Mouse (Mus musculus): ENCODE data around the gene Syt1.

Syt1 gene

GRCm38 (mm10) chr10:108630841-108631240 is 379.9 kb downstream of the Syt1 start:
- DNase-seq, result no peak

GRCm38 (mm10) chr10:108626404-108626803 is 384.4 kb downstream of the Syt1 start:
- no peak for DNase-seq

GRCm38 (mm10) chr10:108623002-108623401 is 387.8 kb downstream of the Syt1 start:
- DNase-seq, result no peak

GRCm38 (mm10) chr10:108619861-108620260 is 390.9 kb downstream of the Syt1 start:
- no peak for DNase-seq

DNA sequence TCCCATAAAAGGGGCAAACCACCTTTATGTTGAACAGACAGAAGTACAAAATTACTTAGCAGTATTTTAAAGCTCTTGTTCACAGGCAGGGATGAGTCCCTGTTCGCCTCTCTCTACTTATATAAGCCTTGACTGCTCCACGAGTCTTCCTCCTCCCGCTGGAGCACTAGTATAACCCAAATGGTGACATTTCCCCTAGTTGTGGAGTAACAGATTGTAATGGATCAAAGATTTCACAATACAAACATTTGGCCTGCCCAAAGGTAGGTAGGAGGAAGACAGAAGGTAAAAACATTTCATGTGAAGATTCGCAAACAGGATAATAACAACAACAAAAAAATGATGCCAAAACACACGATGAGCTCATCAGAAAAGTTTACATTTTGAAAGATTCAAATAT is 391.6 kb downstream of the Syt1 start:
- no peak for DNase-seq

GRCm38 (mm10) chr10:108610057-108610644 is 400.6 kb downstream of the Syt1 start:
- no peak for DNase-seq

DNA sequence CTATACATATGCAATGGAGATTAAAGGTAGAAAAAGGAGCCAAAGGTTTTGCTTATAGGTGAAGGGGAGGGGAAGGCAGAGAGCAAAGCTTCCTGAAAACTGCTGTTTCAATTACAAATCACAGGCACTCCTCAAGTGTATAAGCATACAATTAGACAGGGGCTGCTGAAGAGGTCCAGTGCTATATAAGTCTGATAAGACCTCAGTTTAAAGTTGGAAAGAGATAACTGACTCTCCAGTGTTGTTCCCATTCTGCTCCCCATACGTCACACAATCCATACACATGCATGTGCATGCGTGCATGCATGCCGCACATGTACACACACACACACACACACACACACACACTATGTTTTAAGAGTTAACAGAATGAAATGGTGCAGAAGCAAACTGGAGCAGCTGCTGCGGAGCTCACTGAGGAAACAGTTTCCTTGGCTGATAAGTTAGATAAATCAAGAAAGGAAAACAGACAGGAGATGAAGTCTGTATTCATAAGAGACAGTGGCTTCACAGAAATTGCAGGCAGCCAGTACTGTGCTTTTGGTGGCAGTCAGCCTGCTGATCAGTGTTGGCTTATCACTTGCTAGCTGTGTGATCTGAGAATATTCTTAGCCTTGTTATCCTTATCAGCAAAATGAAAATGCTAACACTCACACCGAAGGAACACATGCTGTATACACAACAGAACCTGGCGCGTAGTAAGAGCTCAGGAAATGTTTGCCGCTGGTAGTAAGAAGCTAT is 408.9 kb downstream of the Syt1 start:
- no peak for DNase-seq

- DNase-seq, result no peak
These were observed 410.1 kb downstream of the Syt1 start for GRCm38 (mm10) chr10:108600693-108601092.

DNA sequence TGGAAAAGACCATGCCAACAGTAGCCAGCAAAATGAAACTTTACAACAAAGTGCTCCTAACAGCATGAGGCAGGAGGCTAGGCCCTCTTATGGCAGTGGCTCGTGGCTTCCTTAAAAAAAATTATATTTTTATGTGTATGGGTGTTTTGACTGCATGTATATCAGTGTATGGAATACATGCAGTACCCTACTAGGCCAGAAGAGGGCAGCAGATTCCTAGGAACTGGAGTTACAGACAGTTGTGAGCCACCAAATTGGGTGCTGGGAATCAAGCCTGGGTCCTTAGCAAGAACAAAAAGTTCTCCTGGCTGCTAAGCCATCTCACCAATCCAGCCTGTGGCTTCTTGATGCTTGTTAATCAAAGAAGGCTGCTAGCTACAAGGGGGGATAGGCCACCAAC is 413.4 kb downstream of the Syt1 start:
- DNase-seq, result no peak

DNA sequence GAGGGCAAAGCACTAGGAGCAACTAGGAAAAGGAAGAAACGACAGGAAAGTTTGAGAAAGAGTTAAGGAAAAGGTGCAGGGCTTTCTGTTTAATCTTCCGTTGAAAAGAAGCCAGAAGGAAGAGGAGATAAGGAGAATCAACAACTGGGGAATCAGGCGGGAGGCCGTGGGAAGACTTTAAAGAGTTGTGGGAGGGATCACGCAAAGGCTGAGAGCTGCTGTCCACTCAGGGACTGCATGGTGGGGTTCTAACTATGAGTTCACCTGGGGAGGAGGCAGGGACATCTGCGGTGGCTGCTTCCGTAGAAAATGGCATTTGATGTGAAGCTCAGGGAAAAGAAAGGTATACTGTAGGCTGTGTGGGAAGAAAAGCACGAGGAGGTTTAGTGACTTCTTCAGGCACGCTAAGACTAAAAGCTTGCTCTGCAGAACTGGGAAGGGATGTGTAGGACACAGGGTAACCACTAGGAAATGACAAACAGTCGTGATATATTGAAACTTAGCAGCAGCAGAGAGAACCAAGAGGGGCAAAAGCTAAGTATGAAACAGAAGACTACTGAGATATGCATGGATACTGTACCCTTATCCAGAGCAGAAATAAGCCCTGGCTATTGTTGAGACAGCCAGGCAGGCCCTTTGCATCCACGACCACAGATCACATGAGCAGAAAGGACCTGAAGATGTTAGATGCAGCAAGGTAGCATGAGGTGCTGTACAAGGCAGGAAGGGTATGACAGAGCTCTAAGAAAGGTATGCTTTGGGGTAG is 414.4 kb downstream of the Syt1 start:
- DNase-seq, result no peak

DNA sequence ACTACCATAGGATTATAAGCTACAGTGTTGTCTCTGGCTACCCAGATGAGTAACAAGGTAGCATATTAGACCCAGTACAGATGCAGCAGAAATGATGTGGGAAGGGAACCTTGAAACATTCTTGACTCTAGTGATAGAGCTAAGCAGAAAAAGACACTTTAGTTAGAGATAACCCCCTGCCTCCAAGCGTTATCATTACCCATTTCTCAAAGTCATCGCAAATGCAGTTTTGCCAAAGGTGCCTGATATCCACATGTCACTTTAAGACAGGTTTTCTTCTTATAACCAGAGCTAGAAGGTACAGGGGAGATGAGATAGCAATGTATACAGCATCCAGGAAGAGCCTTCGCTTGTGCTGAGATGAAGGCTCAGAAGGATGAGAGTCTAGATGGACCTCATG is 421.4 kb downstream of the Syt1 start:
- no peak for DNase-seq

- no peak for DNase-seq
These were observed 421.9 kb downstream of the Syt1 start for GRCm38 (mm10) chr10:108588924-108589323.

GRCm38 (mm10) chr10:108583694-108584093 is 427.1 kb downstream of the Syt1 start:
- no peak for DNase-seq

DNA sequence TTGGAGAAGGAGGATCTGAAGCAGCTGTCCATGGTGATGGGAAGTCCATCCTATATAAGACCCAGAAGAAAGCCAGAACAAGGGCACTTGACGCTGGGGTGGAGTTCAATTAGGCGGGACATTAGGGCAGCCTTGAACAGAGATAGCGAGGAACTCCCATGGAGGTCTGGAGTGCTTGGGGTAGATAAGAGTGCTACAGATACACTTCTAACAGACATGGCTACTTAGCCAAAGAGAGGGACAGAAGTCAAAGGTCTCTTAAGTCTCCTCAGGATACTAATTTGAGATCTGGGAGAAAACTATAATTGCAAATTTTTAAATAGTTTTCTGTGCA is 428.4 kb downstream of the Syt1 start:
- no peak for DNase-seq

DNA sequence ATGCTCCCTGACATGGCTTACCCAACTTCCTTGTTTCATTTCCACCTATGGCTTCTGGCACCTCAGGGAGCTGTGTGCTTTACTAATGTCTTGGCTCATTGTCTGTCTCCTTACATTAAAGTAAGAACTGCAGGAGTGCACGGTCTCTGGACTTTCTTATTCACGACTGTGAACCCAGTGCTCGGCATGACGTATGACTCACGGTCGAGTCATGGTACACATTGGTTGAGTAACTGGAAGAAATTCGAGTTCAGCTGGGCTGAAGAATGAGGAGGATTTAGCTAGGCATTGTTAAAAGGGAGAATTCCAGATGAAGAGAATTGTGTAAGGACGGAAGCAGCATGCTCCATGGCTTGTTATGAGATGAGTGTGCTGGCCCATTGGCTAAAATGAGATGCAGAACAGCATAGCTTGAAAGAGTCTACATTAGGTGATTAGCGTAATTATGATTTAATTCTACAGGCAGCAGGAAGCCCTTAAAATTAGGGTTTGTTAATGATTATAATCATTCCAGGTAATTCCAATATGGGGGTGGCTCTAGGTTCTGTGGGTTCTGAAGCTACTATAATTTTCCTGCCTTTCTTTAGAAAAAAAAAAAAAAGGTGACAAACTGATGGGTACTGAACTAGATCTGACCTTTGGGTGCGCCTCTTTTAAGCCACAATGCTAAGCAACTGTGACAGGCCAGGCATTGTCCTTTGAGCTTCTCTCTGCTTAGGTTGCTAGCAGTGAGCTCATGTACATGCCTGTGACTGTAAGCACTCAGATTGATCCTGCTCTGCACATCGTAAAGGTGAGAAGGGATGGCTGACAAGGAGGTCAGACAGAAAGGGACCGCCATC is 429.0 kb downstream of the Syt1 start:
- no peak for DNase-seq

GRCm38 (mm10) chr10:108580786-108581420 is 429.9 kb downstream of the Syt1 start:
- DNase-seq, result no peak

- no peak for DNase-seq
These were observed 431.4 kb downstream of the Syt1 start for GRCm38 (mm10) chr10:108579396-108579795.

GRCm38 (mm10) chr10:108577611-108578010 is 433.2 kb downstream of the Syt1 start:
- no peak for DNase-seq

GRCm38 (mm10) chr10:108572764-108573163 is 438.0 kb downstream of the Syt1 start:
- no peak for DNase-seq

DNA sequence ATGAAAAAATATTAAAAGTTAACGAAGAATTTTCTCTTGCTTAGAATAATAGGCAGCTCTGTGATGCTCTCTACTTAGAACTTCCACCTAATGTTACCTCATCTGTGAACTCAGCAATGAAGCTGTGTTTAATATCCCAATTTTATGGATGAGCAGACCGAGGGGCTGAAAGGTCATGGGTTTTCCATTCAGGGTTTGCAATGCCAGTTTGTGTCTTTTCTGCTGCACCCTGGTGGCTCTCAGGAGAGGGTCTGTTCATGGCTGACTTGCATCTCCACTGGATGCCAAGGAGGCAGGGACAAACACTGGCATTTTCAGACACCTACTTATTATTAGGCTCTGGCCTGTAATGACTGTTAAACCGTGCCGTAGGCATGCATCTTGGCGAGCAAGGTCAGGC is 439.7 kb downstream of the Syt1 start:
- no peak for DNase-seq

DNA sequence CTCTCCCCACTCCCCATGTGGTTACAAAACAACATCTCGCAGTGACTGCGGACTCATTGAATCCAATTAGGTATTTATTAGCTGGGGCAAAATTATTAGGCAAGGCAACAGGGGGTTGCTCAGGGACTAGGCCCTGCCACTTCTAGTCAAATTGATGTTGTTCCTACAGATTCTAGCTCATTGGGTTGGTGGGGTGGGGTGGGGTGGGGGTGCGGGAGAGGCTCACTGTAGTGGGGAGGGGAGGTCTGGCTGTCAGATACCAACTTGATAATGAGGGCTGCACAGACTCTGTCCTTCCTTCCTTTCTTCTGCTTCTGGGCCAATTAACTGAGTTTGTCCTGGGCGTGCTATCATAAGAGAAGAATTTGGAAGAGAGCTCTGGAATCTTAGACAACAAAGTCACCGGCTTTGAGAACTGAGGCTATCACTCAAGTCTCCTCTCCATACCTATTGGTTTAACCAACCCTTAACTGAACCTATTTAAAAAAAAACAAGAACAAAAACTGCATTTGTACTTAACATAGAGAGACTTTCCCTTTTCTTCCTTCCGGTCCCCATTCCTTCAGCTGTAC is 441.1 kb downstream of the Syt1 start:
- DNase-seq, result no peak

- DNase-seq, result no peak
These were observed 441.9 kb downstream of the Syt1 start for GRCm38 (mm10) chr10:108568925-108569324.

Measured in spleen, adult 18-20 months (tissue).